Mouse (Mus musculus) forebrain, embryonic 16.5 days (tissue): ENCODE data around the gene Ksr1. TPM values are rescaled to one million over a fixed set of nuclear protein-coding genes. Genes with fewer than 3 reads are reported as not detected.

ENCODE experiments used
- ATAC-seq: fragments of 200-750 bp; cut with Nextera tagmentation; 2 replicates; pipeline ENCODE4 v1.8.0; 2017; ENCODE audit warnings: mild to moderate bottlenecking, moderate library complexity
- H3K27ac ChIP-seq: fragments of 300-500 bp; sonication (generic); 2 replicates; pipeline ENCODE4 v1.5.1; 2014; ENCODE audit warnings: low read length, control low read depth
- H3K27me3 ChIP-seq: fragments of 300-500 bp; sonication (generic); replicated peaks from 2 replicates; pipeline ENCODE4 v1.6.1; 2014; ENCODE audit warnings: low read length; ENCODE audit not compliant: control insufficient read depth, insufficient read depth
- H3K36me3 ChIP-seq: fragments of 300-500 bp; sonication (generic); 2 replicates; pipeline ENCODE4 v1.6.1; 2014; ENCODE audit not compliant: control insufficient read depth, insufficient read depth
- H3K4me1 ChIP-seq: fragments of 300-500 bp; sonication (generic); replicated peaks from 2 replicates; pipeline ENCODE4 v1.6.1; 2014; ENCODE audit warnings: low read length; ENCODE audit not compliant: control insufficient read depth, insufficient read depth
- H3K4me2 ChIP-seq: fragments of 300-500 bp; sonication (generic); 2 replicates; pipeline ENCODE4 v1.6.1; 2014; ENCODE audit warnings: mild to moderate bottlenecking, low read length, control low read depth
- H3K4me3 ChIP-seq: fragments of 300-500 bp; sonication (generic); replicated peaks from 2 replicates; pipeline ENCODE4 v1.5.1; 2014; ENCODE audit warnings: mild to moderate bottlenecking, low read length, control low read depth
- H3K9ac ChIP-seq: fragments of 300-500 bp; sonication (generic); replicated peaks from 2 replicates; pipeline ENCODE4 v1.6.1; 2014; ENCODE audit warnings: low read depth, low read length, control low read depth
- H3K9me3 ChIP-seq: fragments of 300-500 bp; sonication (generic); 2 replicates; pipeline ENCODE4 v1.6.1; 2016; ENCODE audit warnings: low read length; ENCODE audit not compliant: control insufficient read depth
- WGBS: fragments of 180-500 bp; shearing (Covaris S2); extraction: QIAGEN DNeasy Blood & Tissue Kit; methylation state at CpG from one replicate; pipeline ENCODE4 v1.1.7; 2014; 5-methylcytosine and 5-hydroxymethylcytosine counted together
- polyA plus RNA-seq: library from polyadenylated mRNA; unstranded; fragments of >200 nt; fragmentation: Nextera tagmentation; extraction: Ambion mirVana; gene quantifications from 2 replicates; pipeline ENCODE4 v1.2.1, GENCODE M21; 2015

Ksr1 gene
- polyA plus RNA-seq, 1 experiment from 2014 or later = 5.1 TPM

DNA sequence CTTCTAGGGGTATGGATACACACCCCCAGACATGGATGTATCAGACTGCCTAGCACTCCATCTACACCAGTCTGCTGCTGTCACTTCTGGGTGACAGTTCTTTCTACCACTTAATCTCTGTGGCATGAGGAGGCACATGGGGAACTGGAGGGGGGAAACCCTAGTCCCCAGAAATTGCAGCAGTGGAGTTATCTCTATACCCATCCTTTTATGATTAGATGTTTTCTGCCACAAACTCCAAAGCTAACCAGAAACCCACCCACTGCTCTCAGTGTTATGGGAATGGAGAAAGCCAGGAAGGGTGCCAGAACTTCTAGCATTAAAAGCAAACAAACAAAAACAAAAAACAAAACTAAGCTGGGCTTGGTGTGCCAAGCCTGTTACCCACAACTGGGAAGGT lies 92.8 kb downstream of the Ksr1 start:
- ATAC-seq = no peak
- H3K4me1 ChIP-seq = peaks cover 5% of the 10 kb centered on the region; the same call in 1 of the 2 replicates
- H3K27me3 ChIP-seq = no peaks in the 10 kb centered on the region
- H3K4me3 ChIP-seq = no peak overlapping the region
- H3K9ac ChIP-seq = no peak overlapping the region
- H3K4me2 ChIP-seq = no peak overlapping the region
- H3K27ac ChIP-seq = peak overlapping the region; percentile 12; the same call in 1 of the 2 replicates
- H3K9me3 ChIP-seq = 0 out of 2 replicates have a peak, but pooled peaks cover 2% of the 10 kb centered on the region
- no peaks in the 10 kb centered on the region for H3K36me3 ChIP-seq

DNA sequence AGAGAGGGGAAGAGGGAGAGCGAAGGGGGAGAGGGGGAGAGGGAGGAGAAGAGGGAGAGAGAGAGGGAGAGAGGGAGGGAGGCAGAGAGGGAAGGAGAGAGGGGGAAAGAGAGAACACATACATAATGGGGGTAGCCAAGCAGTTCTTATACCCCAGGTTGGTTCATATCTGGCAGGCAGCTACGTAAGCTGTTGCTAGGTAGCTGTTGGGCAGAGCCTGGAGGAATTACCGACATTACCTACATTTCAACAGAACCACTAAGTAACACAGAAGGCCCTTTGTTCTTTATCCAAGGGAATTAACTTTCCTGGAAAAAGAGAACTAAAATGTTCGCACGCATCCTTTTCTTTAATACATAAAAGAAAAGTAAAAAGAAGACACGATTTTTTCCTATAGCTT lies 93.4 kb downstream of the Ksr1 start:
- Histone ChIP-seq H3K9ac (no peak overlapping the region), H3K9me3 (0 out of 2 replicates have a peak, but pooled peaks cover 2% of the 10 kb centered on the region), H3K4me1 (peaks cover 5% of the 10 kb centered on the region; the same call in 1 of the 2 replicates), H3K4me3 (no peak overlapping the region), H3K27me3 (no peaks in the 10 kb centered on the region), H3K4me2 (no peak overlapping the region), H3K27ac (peak overlapping the region; percentile 12; the same call in 1 of the 2 replicates), H3K36me3 (no peaks in the 10 kb centered on the region)
- peak; percentile 31; the same call in 1 of the 2 replicates for ATAC-seq
- WGBS = 26% methylated on average over 6 of the region's 6 CpGs

DNA sequence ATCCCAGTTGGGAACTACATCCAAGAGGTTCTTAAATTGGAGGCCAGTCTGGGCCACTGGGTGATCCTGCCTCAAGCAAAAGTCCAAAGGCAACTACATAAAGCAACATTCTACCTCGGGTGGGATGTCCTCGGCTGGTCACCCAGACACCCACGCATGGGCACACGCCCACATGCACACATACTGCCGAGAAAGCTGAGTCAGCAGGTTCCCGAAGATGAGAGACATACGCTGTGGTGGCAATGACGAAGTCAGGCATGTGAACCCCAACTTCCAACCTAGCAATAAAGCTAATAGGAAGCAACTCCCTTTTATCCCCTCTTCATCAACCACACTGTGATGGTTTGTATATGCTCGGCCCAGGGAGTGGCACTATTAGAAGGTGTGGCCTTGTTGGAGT lies 94.7 kb downstream of the Ksr1 start:
- Histone ChIP-seq H3K4me1 (peaks cover 5% of the 10 kb centered on the region; the same call in 1 of the 2 replicates), H3K9ac (no peak overlapping the region), H3K9me3 (0 out of 2 replicates have a peak, but pooled peaks cover 2% of the 10 kb centered on the region), H3K27me3 (no peaks in the 10 kb centered on the region), H3K27ac (no peak overlapping the region), H3K36me3 (no peaks in the 10 kb centered on the region), H3K4me3 (no peak overlapping the region), H3K4me2 (no peak overlapping the region)
- no peak for ATAC-seq
- WGBS = 95% methylated on average over 9 of the region's 9 CpGs

DNA sequence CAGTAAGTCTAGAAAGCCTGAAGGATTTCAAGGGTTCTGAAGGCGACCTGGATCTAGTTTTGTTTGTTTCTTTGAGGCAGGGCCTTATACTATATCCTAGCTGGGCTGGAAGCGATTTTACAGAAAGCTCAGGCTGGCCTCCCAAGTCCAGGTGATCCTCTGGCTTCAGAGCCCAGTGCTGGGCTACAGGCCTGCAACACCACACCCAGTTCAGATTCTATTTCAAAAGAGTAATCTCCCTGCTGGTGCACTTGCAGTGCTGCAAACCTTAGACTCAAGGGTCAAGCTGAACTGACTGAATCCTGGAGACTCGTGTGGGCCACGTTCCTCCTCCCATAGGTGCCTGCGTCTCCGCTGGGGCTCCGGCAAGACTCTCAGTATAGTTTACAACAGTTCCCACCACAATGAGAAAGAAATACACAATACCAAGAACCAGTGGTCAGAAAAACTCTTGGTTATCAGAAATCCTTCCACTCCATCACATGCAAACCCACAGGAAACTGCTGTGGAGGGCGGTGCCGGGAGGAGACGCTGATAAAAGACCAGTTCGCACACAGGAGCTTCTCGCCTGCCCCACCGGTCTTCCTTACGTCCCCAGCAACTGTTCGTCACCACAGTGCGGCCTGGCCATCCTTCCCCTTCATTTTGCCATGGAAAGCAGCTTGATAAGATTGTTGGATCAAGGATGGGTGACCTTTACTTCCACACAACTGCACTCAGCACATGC lies 95.3 kb downstream of the Ksr1 start:
- Histone ChIP-seq H3K27me3 (no peaks in the 10 kb centered on the region), H3K4me1 (peaks cover 5% of the 10 kb centered on the region; the same call in 1 of the 2 replicates), H3K27ac (no peak overlapping the region), H3K9me3 (0 out of 2 replicates have a peak, but pooled peaks cover 2% of the 10 kb centered on the region), H3K4me2 (no peak overlapping the region), H3K4me3 (no peak overlapping the region), H3K9ac (no peak overlapping the region), H3K36me3 (no peaks in the 10 kb centered on the region)
- 95% methylated on average over 16 of the region's 16 CpGs for WGBS
- no peak for ATAC-seq

DNA sequence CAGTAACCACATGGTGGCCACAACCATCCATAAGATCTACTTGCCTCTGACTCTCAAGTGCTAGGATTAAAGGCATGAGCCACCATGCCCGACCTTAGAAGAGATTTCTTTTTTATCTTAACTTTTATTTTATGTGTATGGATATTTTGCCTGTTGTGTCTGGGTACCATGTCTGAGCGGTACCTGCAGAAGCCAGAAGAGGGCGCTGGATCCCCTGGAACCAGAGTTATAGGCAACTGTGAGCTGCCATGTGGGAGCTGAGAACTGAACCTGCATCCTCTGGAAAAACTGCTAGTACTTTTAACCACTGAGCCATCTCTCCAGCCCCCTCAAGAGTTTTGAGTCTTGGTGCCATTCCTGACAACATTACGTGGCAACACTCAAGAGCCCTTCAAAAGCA lies 97.3 kb downstream of the Ksr1 start:
- ATAC-seq = no peak
- Histone ChIP-seq H3K9ac (no peak overlapping the region), H3K4me1 (peaks cover 5% of the 10 kb centered on the region; the same call in 1 of the 2 replicates), H3K27me3 (no peaks in the 10 kb centered on the region), H3K27ac (no peak overlapping the region), H3K9me3 (0 out of 2 replicates have a peak, but pooled peaks cover 2% of the 10 kb centered on the region), H3K4me2 (no peak overlapping the region), H3K4me3 (no peak overlapping the region), H3K36me3 (no peaks in the 10 kb centered on the region; the same call in 1 of the 2 replicates)
- 85% methylated on average over 4 of the region's 4 CpGs for WGBS

DNA sequence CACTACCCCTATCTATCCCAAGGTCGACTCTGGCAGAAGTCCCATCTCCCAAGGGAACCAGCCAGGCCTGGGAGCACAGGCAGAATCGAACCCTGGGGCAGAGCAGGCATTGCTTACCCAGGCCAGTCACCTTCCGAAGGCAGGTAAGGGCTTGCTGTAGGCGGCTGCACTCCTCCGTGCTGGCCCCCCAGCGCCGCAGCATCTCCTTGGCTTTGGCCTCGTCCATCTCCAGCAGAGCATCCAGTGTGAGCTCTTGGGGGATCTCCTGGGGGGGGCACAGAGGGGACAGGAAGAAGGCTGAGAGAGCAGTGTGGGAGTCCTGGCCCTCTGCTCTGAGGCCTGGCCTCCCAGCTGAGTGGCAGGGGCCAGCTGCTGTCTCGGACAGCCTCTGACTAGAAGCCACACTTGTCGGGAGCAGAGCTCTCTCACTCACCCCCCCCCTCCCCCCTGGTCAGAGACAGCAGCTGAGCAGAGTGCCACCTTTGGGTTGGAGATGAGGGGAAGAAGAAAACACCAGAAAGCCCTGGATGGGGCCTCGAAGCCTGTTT lies 99.0 kb downstream of the Ksr1 start:
- Histone ChIP-seq H3K9me3 (0 out of 2 replicates have a peak, but pooled peaks cover 2% of the 10 kb centered on the region), H3K27me3 (no peaks in the 10 kb centered on the region), H3K4me3 (no peak overlapping the region), H3K36me3 (no peaks in the 10 kb centered on the region; the same call in 1 of the 2 replicates), H3K4me1 (no peaks in the 10 kb centered on the region), H3K27ac (no peak overlapping the region), H3K9ac (no peak overlapping the region), H3K4me2 (no peak overlapping the region)
- 75% methylated on average over 10 of the region's 11 CpGs for WGBS
- no peak for ATAC-seq

DNA sequence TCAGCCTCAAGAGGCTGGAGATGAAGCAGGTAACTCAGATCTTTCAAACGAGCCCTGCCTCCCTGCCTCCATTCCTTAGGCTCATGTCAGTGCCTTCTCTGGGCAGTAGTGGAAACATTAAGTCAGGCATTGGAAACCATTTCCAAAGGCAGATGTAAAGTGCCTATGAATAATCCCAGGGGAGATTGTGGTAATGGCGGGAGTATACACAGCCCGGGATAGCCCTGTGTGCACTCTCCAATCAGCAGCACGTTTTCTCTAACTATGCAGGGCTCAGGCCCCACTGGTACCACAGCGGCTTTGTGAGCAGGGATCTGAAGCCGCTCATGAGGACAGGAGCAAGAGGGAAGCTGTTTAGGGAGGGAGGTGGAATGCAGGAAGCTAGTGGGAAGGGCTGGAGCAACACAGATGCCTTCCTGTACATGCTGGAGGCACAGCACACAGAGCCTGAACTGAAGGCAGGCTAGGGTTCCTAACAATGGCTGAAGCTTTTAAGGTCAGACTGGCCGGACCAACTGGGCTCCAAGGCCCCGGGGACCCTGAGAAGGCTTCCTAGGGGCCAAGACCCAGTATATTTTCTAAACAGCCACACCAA lies 99.5 kb downstream of the Ksr1 start:
- no peak for ATAC-seq
- Histone ChIP-seq H3K27ac (no peak overlapping the region), H3K4me1 (no peaks in the 10 kb centered on the region), H3K9me3 (0 out of 2 replicates have a peak, but pooled peaks cover 2% of the 10 kb centered on the region), H3K9ac (no peak overlapping the region), H3K4me2 (no peak overlapping the region), H3K27me3 (no peaks in the 10 kb centered on the region), H3K36me3 (no peaks in the 10 kb centered on the region; the same call in 1 of the 2 replicates), H3K4me3 (no peak overlapping the region)
- WGBS = 51% methylated on average over 8 of the region's 8 CpGs

DNA sequence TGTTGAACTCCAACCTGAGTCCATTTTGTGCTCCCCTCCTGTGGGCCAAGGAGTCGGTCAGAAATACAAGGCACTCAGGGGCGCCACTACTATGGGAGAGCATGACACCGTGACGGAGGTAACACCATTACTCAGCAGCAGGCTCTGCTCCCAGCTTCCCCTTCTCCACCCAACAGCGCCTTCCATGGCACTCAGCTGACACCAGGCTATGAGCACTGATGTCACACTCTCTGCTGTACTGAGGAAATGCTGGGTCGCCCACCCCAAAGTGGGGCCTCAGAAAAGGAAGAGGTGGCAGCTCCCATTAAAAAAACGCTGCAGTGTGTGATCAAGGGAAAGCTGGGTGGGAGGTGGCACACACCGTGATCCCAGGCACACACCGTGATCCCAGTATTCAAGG lies 101.0 kb downstream of the Ksr1 start:
- no peak overlapping the region for H3K4me3 ChIP-seq
- WGBS = 91% methylated on average over 9 of the region's 9 CpGs
- ATAC-seq = no peak
- no peak overlapping the region for H3K9ac ChIP-seq
- H3K4me1 ChIP-seq = no peaks in the 10 kb centered on the region
- H3K36me3 ChIP-seq = no peaks in the 10 kb centered on the region; the same call in 1 of the 2 replicates
- H3K9me3 ChIP-seq = 0 out of 2 replicates have a peak, but pooled peaks cover 2% of the 10 kb centered on the region
- no peaks in the 10 kb centered on the region for H3K27me3 ChIP-seq
- no peak overlapping the region for H3K4me2 ChIP-seq
- H3K27ac ChIP-seq = no peak overlapping the region

DNA sequence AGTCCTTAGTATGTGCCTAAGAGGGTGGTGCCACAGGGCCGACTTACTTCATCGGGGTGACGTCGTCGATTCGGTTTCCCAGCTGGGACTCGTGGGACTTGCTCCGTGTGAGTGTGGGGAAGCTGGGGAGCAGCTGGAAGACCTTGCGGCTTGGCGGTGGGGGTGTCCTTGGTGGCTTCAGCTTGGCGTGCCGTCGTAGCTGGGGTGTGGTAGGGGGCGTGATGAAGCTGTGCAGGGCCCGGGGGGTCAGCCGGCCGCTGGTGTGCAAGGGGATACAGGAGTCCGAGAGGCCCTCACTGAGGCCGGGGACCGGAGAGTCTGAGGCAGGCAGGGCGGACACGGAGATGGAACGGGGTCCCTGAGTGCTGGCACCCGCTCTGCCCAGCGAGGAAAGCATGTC lies 101.4 kb downstream of the Ksr1 start:
- ATAC-seq = no peak
- Histone ChIP-seq H3K9ac (no peak overlapping the region), H3K27ac (no peak overlapping the region), H3K36me3 (no peaks in the 10 kb centered on the region; the same call in 1 of the 2 replicates), H3K4me3 (no peak overlapping the region), H3K4me1 (no peaks in the 10 kb centered on the region), H3K4me2 (no peak overlapping the region), H3K27me3 (no peaks in the 10 kb centered on the region), H3K9me3 (0 out of 2 replicates have a peak, but pooled peaks cover 2% of the 10 kb centered on the region)
- 96% methylated on average over 25 of the region's 25 CpGs for WGBS
